Mouse (Mus musculus) liver, embryonic 16.5 days (tissue): ENCODE results near the gene Thoc2. TPM values are rescaled to one million over a fixed set of nuclear protein-coding genes. Genes with fewer than 3 reads are reported as not detected.
"Not testable (repeated sequence)": the region's sequence is repeated elsewhere in the genome, so short reads cannot be mapped to it uniquely, and the experiment has no call there.

Experiments used
- ATAC-seq: fragments of 200-750 bp; cut with Nextera tagmentation; 2 replicates; pipeline ENCODE4 v1.8.0; 2017; ENCODE audit warnings: low read depth, mild to moderate bottlenecking, moderate number of reproducible peaks, moderate library complexity
- H3K27ac ChIP-seq: fragments of 300-500 bp; sonication (generic); 2 replicates; pipeline ENCODE4 v1.5.1; 2014; ENCODE audit warnings: mild to moderate bottlenecking, low read length
- H3K27me3 ChIP-seq: fragments of 300-500 bp; sonication (generic); 2 replicates; pipeline ENCODE4 v1.6.1; 2014; ENCODE audit warnings: low read depth, low read length, mixed read lengths; ENCODE audit not compliant: control insufficient read depth, insufficient read depth
- H3K36me3 ChIP-seq: fragments of 300-500 bp; sonication (generic); 2 replicates; pipeline ENCODE4 v1.6.1; 2014; ENCODE audit warnings: mild to moderate bottlenecking; ENCODE audit not compliant: control insufficient read depth, insufficient read depth
- H3K4me1 ChIP-seq: fragments of 300-500 bp; sonication (generic); 2 replicates; pipeline ENCODE4 v1.6.1; 2014; ENCODE audit warnings: low read depth, low read length, mixed read lengths; ENCODE audit not compliant: control insufficient read depth
- H3K4me2 ChIP-seq: fragments of 300-500 bp; sonication (generic); 2 replicates; pipeline ENCODE4 v1.6.1; 2014; ENCODE audit warnings: low read depth, low read length, mixed read lengths
- H3K4me3 ChIP-seq: fragments of 300-500 bp; sonication (generic); 2 replicates; pipeline ENCODE4 v1.5.1; 2014; ENCODE audit warnings: low read depth, mild to moderate bottlenecking, low read length
- H3K9ac ChIP-seq: fragments of 300-500 bp; sonication (generic); 2 replicates; pipeline ENCODE4 v1.6.1; 2014; ENCODE audit warnings: low read depth, low read length
- H3K9me3 ChIP-seq: fragments of 300-500 bp; sonication (generic); replicated peaks from 2 replicates; pipeline ENCODE4 v1.6.1; 2016; ENCODE audit warnings: low read length; ENCODE audit not compliant: control insufficient read depth
- WGBS: fragments of 180-500 bp; shearing (Covaris S2); extraction: QIAGEN DNeasy Blood & Tissue Kit; methylation state at CpG from one replicate; pipeline ENCODE4 v1.1.7; 2014; ENCODE audit not compliant: insufficient replicate concordance; 5-methylcytosine and 5-hydroxymethylcytosine counted together
- polyA plus RNA-seq: library from polyadenylated mRNA; unstranded; fragments of >200 nt; fragmentation: Nextera tagmentation; extraction: Ambion mirVana; gene quantifications from 2 replicates; pipeline ENCODE4 v1.2.1, GENCODE M21; 2015

Gene Thoc2
- polyA plus RNA-seq: 26.4 and 29.5 TPM in 2 replicates

DNA sequence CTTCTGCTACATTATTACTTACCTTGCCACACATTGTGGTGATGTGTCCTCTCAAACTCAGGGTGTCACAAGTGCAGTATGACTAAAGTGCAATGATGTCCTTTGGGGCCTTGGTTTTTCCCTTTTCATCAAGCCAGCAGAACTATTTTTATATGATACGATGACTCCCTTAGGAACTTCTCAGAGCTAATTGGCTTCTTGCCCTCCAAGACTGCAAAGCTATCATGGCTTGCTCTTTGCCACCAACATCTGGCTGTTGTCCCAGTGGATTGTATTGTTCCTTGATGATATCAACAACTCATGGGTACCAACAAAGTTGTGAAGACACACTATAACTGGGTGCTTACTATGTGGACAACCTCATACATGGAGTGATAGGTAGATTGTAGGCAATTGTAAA is at the start of gene Thoc2:
Gene Thoc2, minus strand, starts transcription at position 101 of the 400 bp plus-strand sequence.
- ATAC-seq: no peak
- 79% methylated on average over 1 of the region's 1 CpGs for WGBS
- Histone ChIP-seq H3K4me1 (no peaks in the 10 kb centered on the region), H3K27me3 (no peaks in the 10 kb centered on the region), H3K4me2 (no peak within 1 kb of the TSS), H3K27ac (no peak within 1 kb of the TSS), H3K36me3 (no peaks in the 10 kb centered on the region), H3K4me3 (no peak within 1 kb of the TSS), H3K9me3 (no peaks in the 10 kb centered on the region), H3K9ac (no peak within 1 kb of the TSS)

GRCm38 (mm10) chrX:41970096-41970495 is 49.6 kb upstream of the Thoc2 start:
- H3K36me3 ChIP-seq: no peaks in the 10 kb centered on the region
- no peak overlapping the region for H3K27ac ChIP-seq
- no peaks in the 10 kb centered on the region for H3K4me1 ChIP-seq
- H3K9ac ChIP-seq: no peak overlapping the region
- 64% methylated on average over 2 of the region's 2 CpGs for WGBS
- no peak for ATAC-seq
- H3K4me2 ChIP-seq: no peak overlapping the region
- H3K9me3 ChIP-seq: no peaks in the 10 kb centered on the region
- H3K27me3 ChIP-seq: no peaks in the 10 kb centered on the region
- H3K4me3 ChIP-seq: no peak overlapping the region

DNA sequence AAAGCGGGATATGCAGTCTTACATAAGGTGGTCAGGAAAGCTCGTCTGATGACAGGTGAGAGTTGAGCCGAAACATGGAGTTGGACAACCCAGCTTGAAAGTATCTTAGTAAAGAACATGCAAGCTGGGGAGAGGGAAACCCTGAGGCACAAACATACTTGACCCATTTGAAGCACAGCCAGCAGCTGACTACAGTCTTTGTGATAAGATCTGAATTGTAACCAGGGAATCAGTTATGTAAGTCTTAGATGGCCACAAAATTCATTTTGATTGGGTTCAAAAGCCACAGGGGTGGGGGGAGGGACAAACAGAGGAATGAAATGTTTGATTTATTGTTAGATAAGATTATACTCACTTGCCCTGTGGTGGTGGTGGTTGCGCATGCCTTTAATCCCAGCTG is 48.9 kb upstream of the Thoc2 start:
- 76% methylated on average over 4 of the region's 4 CpGs for WGBS
- H3K4me2 ChIP-seq: no peak overlapping the region
- H3K36me3 ChIP-seq: no peaks in the 10 kb centered on the region
- H3K9me3 ChIP-seq: no peaks in the 10 kb centered on the region
- no peak for ATAC-seq
- no peak overlapping the region for H3K9ac ChIP-seq
- no peaks in the 10 kb centered on the region for H3K27me3 ChIP-seq
- H3K4me3 ChIP-seq: no peak overlapping the region
- H3K4me1 ChIP-seq: no peaks in the 10 kb centered on the region
- no peak overlapping the region for H3K27ac ChIP-seq

- no peak for ATAC-seq
- WGBS: 47% methylated on average over 4 of the region's 4 CpGs
- no peak overlapping the region for H3K9ac ChIP-seq
- H3K27ac ChIP-seq: no peak overlapping the region
- no peaks in the 10 kb centered on the region for H3K27me3 ChIP-seq
- no peak overlapping the region for H3K4me3 ChIP-seq
- H3K4me2 ChIP-seq: no peak overlapping the region
- H3K4me1 ChIP-seq: no peaks in the 10 kb centered on the region
- H3K36me3 ChIP-seq: no peaks in the 10 kb centered on the region
- no peaks in the 10 kb centered on the region for H3K9me3 ChIP-seq
Measured at GRCm38 (mm10) chrX:41957161-41957560, 36.7 kb upstream of the Thoc2 start.

DNA sequence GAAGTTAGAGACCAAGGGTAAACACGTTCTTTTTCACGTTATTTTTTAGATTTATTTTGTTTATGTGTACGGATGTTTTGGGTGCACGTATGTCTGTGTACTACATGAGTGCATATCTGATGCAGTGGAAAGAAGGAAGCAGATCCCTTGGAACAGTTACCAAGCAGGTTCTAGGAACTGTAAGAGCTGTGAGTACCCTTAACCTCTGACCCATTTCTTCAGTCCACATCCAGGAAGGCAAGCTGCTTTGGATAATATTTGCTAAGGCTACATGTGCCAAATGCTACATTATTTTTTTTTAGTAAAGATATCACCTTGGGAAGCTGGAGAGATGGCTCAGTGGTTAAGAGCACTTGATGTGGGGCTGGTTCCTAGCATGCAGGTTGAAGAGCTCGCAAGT is 21.4 kb upstream of the Thoc2 start:
- no peak overlapping the region for H3K4me3 ChIP-seq
- no peaks in the 10 kb centered on the region for H3K27me3 ChIP-seq
- H3K9ac ChIP-seq: no peak overlapping the region
- no peaks in the 10 kb centered on the region for H3K36me3 ChIP-seq
- H3K27ac ChIP-seq: no peak overlapping the region
- H3K4me2 ChIP-seq: no peak overlapping the region
- H3K9me3 ChIP-seq: no peaks in the 10 kb centered on the region
- WGBS: 73% methylated on average over 5 of the region's 5 CpGs
- no peak for ATAC-seq
- H3K4me1 ChIP-seq: no peaks in the 10 kb centered on the region

DNA sequence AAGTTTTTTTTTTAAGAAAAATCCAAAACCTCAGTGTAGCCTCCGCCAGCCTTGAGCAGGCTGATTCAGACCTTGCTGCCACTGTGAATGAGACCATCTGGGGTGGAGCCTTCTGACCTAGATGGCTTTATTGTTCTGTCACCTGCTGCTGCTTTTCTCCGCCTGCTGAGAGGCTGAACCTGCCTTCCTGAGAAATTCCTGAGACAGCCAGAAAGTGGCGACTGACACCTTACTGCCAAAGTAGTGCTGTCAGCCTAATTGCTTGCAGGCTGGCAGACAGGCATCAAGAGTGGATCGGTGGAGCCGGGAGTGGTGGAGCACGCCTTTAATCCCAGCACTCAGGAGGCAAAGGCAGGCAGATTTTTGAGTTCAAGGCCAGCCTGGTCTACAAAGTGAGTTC is 11.3 kb upstream of the Thoc2 start:
- H3K9me3 ChIP-seq, H3K36me3 ChIP-seq, H3K27ac ChIP-seq, H3K4me3 ChIP-seq, H3K4me2 ChIP-seq, ATAC-seq, H3K4me1 ChIP-seq, H3K27me3 ChIP-seq, H3K9ac ChIP-seq: not testable (repeated sequence)
- WGBS: 52% methylated on average over 6 of the region's 6 CpGs

GRCm38 (mm10) chrX:41924708-41925107 is 4.2 kb upstream of the Thoc2 start:
- H3K4me2 ChIP-seq: no peak overlapping the region
- H3K27ac ChIP-seq: no peak overlapping the region
- no peaks in the 10 kb centered on the region for H3K36me3 ChIP-seq
- ATAC-seq: no peak
- 64% methylated on average over 5 of the region's 5 CpGs for WGBS
- H3K27me3 ChIP-seq: no peaks in the 10 kb centered on the region
- H3K9ac ChIP-seq: no peak overlapping the region
- no peak overlapping the region for H3K4me3 ChIP-seq
- H3K9me3 ChIP-seq: no peaks in the 10 kb centered on the region
- no peaks in the 10 kb centered on the region for H3K4me1 ChIP-seq

GRCm38 (mm10) chrX:41912061-41912401 is 8.4 kb downstream of the Thoc2 start:
- no peaks in the 10 kb centered on the region for H3K9me3 ChIP-seq
- peak overlapping the region; percentile 59 for H3K27ac ChIP-seq
- H3K9ac ChIP-seq: peak overlapping the region; percentile 53
- 35% methylated on average over 10 of the region's 10 CpGs for WGBS
- H3K27me3 ChIP-seq: no peaks in the 10 kb centered on the region
- peak overlapping the region; percentile 50 for H3K4me2 ChIP-seq
- peak overlapping the region; percentile 78 for H3K4me3 ChIP-seq
- no peak for ATAC-seq
- H3K36me3 ChIP-seq: no peaks in the 10 kb centered on the region
- H3K4me1 ChIP-seq: peaks cover 4% of the 10 kb centered on the region; the same call in 1 of the 2 replicates

DNA sequence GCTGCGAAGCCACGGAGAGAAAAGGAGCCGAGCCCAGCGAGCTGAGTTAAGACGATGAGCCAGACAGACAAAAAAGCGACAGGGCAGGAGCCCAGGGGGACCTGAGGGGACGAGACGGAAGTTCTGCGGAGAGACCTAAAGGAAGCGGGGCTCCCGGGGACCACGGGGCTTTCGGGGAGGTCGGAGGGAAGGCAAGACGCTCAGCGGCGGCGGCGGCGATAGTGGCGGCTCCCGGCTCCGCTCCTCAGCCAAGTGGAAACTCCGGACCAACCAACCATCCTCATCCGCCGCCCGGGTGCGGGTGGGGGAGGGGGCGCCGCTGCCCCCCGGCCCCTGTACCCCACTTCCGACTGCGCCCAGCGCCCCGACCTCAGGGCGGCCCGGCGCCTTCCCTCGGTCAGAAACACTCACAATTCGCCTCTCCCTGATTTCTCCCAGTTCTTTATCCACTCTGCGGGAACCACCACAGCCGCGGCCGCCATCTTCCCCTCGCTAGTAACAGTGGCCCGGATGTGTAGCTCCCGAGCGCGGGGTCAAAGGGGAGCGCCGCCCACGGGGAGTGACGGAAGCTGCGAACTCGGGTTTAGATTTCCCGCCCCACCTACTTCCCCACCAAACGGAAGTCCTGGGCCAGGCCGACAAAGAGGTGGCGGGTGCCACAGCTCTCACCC is 8.9 kb downstream of the Thoc2 start:
- Histone ChIP-seq H3K4me2 (peak overlapping the region; percentile 60), H3K9ac (peak overlapping the region; percentile 81), H3K4me1 (peaks cover 4% of the 10 kb centered on the region; the same call in 1 of the 2 replicates), H3K9me3 (no peaks in the 10 kb centered on the region), H3K27me3 (no peaks in the 10 kb centered on the region), H3K4me3 (peak overlapping the region; percentile 78), H3K27ac (peak overlapping the region; percentile 87), H3K36me3 (no peaks in the 10 kb centered on the region)
- peak; percentile 97 for ATAC-seq
- WGBS: 16% methylated on average over 41 of the region's 59 CpGs
